Mouse (Mus musculus) brown adipose tissue, adult 24 weeks (tissue): Measurements from ENCODE around the gene Ppbp. TPM values are rescaled to one million over a fixed set of nuclear protein-coding genes. Genes with fewer than 3 reads are reported as not detected.

Experiments used
- H3K27ac ChIP-seq: fragments of 200-500 bp; replicated peaks from 2 replicates; pipeline ENCODE4 v1.5.1; 2012; ENCODE audit warnings: low read depth, mild to moderate bottlenecking, low read length
- H3K4me1 ChIP-seq: fragments of 200-500 bp; 2 replicates; pipeline ENCODE4 v1.6.1; 2012; ENCODE audit warnings: low read length, mixed read lengths; ENCODE audit not compliant: control insufficient read depth, insufficient read depth, insufficient read length
- H3K4me3 ChIP-seq: fragments of 200-500 bp; 2 replicates; pipeline ENCODE4 v1.5.1; 2012; ENCODE audit warnings: low read depth, mild to moderate bottlenecking, low read length, moderate library complexity; ENCODE audit not compliant: insufficient read depth
- polyA plus RNA-seq: library from polyadenylated mRNA; stranded (reverse); fragments of >200 nt; gene quantifications from 2 replicates; pipeline ENCODE4 v1.2.4, GENCODE M21; 2012; ENCODE audit not compliant: missing spikeins, insufficient read depth, insufficient read length

Ppbp gene
- polyA plus RNA-seq: 1.6 and 7.1 TPM in 2 replicates

GRCm38 (mm10) chr5:90768218-90768617, at the start of gene Ppbp:
Ppbp (plus strand) TSS chr5:90768518.
- no peak within 1 kb of the TSS for H3K4me3 ChIP-seq
- peaks cover 11% of the 10 kb centered on the region; the same call in 1 of the 2 replicates for H3K4me1 ChIP-seq
- H3K27ac ChIP-seq: no peak within 1 kb of the TSS

DNA sequence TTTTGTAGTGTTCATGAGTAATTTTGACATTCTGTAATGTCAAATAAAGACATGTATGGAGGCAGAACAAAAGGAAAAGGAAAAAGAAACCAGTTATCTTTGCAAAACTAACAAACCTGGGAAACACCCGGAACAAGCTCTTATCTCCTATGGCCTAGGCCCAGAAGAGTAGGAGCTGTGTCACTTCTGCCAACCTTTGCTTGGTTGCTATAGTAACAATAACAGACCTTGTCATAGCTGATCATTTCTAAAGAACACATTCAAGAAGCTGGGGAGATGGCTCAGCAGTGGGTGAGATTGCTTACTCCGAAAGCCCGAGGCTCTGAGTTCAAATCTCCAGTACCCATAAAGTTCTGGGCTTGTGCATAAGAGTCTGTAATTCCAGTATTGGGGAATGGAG, 45.7 kb upstream of the Ppbp start:
- Histone ChIP-seq H3K4me1 (no peaks in the 10 kb centered on the region), H3K27ac (no peak overlapping the region), H3K4me3 (no peak overlapping the region)

GRCm38 (mm10) chr5:90728254-90728653, 40.1 kb upstream of the Ppbp start:
- Histone ChIP-seq H3K4me1 (no peaks in the 10 kb centered on the region), H3K4me3 (no peak overlapping the region), H3K27ac (no peak overlapping the region)

DNA sequence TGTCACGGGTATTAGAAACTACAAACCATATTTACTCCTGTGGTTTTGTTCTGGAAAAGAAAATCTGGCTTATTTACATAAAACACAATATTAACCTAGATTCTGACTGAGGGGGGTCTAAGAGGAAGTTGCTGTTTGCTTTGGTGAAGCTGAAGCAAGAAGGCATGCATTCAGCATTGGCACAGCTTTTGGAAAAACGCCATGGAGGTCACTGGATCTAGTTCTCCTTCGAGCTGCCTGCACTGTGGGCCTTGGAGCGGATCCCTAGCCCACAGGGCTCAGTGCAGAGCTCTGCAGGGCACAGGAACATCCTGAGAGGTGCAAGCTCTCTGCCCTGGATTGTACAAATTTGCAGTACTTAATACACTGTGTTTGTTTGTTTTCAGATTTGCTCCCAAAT, 36.8 kb upstream of the Ppbp start:
- H3K4me3 ChIP-seq: no peak overlapping the region
- no peak overlapping the region for H3K27ac ChIP-seq
- no peaks in the 10 kb centered on the region for H3K4me1 ChIP-seq

DNA sequence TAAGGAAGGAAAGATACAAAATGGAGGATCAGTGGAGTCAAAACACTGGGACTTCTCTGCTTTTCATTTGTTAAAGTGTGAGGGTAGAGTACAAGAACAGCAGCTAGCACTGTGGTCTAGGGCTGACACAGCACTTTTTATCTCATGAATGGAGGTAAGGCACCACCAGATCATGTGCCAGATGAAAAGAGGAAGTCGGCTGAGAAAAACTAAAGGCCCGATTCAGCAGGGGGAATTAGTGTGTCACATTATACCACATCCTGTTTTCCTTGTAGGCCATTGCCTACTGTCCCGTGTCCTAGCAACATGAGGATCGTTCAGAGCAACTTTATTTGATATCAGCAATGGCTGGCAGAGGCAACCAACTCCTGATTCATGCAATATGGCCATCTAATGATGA, 26.3 kb upstream of the Ppbp start:
- Histone ChIP-seq H3K4me1 (no peaks in the 10 kb centered on the region), H3K4me3 (no peak overlapping the region), H3K27ac (no peak overlapping the region)

DNA sequence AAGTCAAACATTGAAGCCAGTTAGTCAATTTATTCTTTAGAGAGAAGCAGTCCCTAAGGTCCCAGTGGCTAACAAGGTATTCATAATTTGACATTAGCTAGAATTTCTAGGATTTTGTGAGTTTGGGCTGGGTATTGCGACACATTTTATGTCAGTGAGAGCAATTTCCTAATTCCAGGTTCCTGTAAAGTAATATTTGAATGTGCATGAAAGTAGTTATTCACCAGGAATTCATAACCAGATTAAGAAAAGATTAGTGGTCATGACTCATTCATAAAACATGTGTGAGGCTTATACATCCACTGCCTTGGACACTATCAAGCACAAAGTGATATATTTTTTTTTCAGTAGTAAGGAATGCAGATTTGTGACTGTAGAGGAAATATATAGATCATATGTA, 14.4 kb upstream of the Ppbp start:
- H3K27ac ChIP-seq: no peak overlapping the region
- peaks cover 7% of the 10 kb centered on the region; the same call in 1 of the 2 replicates for H3K4me1 ChIP-seq
- no peak overlapping the region for H3K4me3 ChIP-seq

- Histone ChIP-seq H3K27ac (no peak overlapping the region), H3K4me3 (no peak overlapping the region), H3K4me1 (peaks cover 7% of the 10 kb centered on the region; the same call in 1 of the 2 replicates)
Measured at GRCm38 (mm10) chr5:90758020-90758605, 10.2 kb upstream of the Ppbp start.

- no peak within 1 kb of the TSS for H3K4me3 ChIP-seq
- H3K4me1 ChIP-seq: peaks cover 7% of the 10 kb centered on the region; the same call in 1 of the 2 replicates
- H3K27ac ChIP-seq: no peak within 1 kb of the TSS
Measured at GRCm38 (mm10) chr5:90759077-90760065, 8.9 kb upstream of the Ppbp start, which contains the start of gene Cxcl5. Cxcl5 (plus strand) TSS chr5:90759360.

- no peak overlapping the region for H3K4me3 ChIP-seq
- no peak overlapping the region for H3K27ac ChIP-seq
- H3K4me1 ChIP-seq: peaks cover 7% of the 10 kb centered on the region; the same call in 1 of the 2 replicates
Measured at GRCm38 (mm10) chr5:90760303-90760702, 8.0 kb upstream of the Ppbp start.

- H3K4me3 ChIP-seq: no peak overlapping the region
- H3K27ac ChIP-seq: no peak overlapping the region
- peaks cover 7% of the 10 kb centered on the region; the same call in 1 of the 2 replicates for H3K4me1 ChIP-seq
Measured at GRCm38 (mm10) chr5:90760844-90761243, 7.5 kb upstream of the Ppbp start.

DNA sequence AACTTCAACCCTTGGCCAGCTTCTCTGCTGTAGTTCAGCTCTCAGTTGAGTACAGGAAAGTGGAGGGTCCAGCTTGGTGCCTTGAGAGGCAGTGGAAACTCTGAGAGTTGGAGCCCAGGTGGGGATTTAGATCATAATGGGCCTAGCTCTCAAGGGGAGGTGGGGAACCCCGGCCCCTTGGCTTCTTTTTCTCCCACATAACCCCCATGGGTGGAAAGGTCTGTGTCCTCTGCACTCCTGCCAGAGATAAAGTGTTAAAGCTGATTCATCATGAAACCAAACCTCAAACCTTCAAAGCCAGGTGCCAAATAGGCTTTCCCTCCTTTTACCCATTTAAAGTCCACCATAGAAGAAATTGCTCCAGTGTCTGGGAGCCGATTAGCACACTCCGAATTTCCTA, 6.5 kb upstream of the Ppbp start:
- no peak overlapping the region for H3K4me3 ChIP-seq
- H3K4me1 ChIP-seq: peaks cover 7% of the 10 kb centered on the region; the same call in 1 of the 2 replicates
- H3K27ac ChIP-seq: no peak overlapping the region

- H3K4me3 ChIP-seq: no peak overlapping the region
- 0 out of 2 replicates have a peak, but pooled peaks cover 3% of the 10 kb centered on the region for H3K4me1 ChIP-seq
- H3K27ac ChIP-seq: no peak overlapping the region
Measured at GRCm38 (mm10) chr5:90763912-90764665, 4.2 kb upstream of the Ppbp start.

DNA sequence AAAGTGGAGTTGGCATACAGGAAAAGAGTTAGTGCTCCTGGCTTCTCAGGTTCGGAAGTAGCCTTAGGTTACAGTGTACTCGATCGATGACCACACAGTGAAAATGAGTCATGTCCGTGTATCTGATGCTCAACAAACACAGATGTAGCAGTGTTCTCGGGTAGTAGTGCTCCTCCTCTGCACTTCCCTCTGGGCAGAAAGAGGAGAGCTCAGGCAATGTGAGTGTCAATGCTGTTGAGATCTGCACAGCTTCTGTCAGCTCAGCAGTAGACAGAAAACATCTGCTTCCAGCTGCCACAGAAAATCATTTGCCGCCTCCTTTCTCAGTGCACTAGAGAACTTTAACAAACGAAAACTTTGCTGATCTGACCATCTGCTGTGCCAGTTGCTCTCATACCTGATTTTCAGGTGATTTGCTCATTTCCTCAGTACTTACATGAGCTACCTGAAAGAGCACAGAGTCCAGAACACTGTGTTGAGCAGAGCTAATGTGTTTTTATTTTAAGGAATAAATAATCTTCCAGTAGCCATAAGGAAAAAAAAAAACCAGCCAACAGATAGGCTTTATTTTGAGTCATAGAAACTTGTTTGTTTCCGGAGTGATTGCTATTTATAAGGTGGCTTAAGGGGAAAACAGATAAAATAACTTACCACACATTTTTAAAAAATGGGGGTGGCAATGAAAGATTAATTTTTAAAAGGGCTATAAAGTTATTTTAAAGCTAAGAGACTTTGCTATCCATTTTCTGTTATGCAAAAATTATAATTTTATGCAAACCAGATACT, 2.3 kb upstream of the Ppbp start:
- no peak overlapping the region for H3K27ac ChIP-seq
- H3K4me1 ChIP-seq: 0 out of 2 replicates have a peak, but pooled peaks cover 3% of the 10 kb centered on the region
- H3K4me3 ChIP-seq: no peak overlapping the region

GRCm38 (mm10) chr5:90771369-90771768, 3.1 kb downstream of the Ppbp start:
- H3K4me1 ChIP-seq: peaks cover 11% of the 10 kb centered on the region; the same call in 1 of the 2 replicates
- 0 out of 2 replicates have a peak overlapping the region, but pooled peaks have one; percentile 30 for H3K27ac ChIP-seq
- no peak overlapping the region for H3K4me3 ChIP-seq
